Mouse (Mus musculus): Measurements from ENCODE around the gene Nkx2-3.

The Nkx2-3 gene

DNA sequence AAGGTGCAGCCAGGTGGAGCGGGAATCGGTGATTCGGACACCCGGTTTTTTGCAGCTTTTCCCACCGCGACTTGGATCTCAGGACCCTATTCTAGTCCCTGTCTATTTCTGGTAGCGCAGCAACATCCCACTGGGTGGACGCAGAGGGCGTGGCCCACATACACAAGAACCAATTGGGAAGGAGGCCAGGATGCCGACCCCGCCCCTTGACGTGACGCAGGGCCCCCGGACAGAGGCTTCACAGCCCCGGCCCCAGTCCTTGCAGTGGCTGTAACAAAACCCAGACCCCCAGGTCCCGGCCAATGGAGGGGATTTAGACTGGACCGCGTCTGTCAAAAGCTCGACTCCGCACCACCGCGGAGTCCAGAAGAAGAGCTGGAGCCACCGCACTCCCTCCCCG, at the start of gene Nkx2-3:
Gene Nkx2-3, plus strand, starts transcription at position 275 of the 400 bp plus-strand sequence.
- DNase-seq (ENCODE audit: low spot score in 2 of 2), result no peak

DNA sequence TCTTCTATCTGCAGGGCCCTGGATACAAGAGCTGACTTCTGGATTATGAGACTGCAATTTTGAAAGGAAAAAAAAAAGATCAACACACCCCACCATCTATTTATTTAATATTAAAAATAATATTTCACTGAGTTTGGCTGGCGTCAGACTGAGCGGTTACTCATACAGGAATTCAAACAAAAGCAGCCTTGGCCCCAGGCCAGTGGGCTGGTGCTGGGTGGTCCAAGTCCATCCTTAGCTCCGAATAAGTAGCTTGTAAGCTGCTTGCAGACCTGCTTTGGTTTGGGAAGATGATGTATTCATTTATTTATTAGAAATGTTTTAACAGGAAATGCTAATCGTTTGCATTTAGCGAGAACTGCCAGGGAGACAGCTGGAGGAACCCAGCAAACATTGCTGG, 49.0 kb upstream of the Nkx2-3 start:
- DNase-seq (ENCODE audit: low spot score in 2 of 2), result no peak

DNA sequence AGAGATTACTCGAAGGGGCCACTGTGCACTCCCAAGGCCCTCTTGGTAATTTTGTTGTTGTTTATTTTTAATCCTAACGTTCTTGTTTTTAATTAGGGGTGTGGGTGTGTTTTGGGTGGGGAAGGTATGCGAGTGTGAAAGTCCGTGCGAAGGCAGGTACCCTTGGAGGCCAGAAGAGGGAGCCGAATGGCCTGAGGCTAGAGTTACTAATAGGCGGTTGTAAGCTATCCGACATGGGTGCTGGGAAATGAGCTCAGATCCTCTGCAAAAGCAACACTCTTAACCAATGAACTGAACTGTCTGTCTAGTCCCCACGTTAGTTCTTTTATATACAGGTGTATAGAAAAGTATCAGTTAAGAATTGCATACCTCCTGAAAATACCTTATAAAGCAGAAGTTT, 43.8 kb upstream of the Nkx2-3 start:
- DNase-seq (ENCODE audit: low spot score in 2 of 2), result no peak

DNA sequence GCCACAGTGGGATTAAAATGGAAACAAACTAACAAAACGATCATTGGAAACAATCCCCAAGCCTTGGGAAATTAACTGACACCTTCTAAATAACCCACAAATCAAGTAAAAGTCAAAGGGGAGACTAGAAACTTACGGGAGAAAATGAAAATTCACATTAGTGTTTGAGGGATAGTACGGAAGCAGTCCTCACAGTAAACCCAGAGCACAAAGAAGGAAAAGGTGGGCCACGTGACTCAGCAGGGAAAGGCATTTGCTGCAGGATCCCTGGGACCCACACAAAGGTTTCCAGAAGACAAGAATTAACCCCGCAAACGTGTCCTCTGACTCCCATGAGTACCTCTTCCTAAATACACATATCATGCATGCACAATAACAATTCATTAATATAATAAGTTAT, 43.0 kb upstream of the Nkx2-3 start:
- no peak for DNase-seq (ENCODE audit: low spot score in 2 of 2)

DNA sequence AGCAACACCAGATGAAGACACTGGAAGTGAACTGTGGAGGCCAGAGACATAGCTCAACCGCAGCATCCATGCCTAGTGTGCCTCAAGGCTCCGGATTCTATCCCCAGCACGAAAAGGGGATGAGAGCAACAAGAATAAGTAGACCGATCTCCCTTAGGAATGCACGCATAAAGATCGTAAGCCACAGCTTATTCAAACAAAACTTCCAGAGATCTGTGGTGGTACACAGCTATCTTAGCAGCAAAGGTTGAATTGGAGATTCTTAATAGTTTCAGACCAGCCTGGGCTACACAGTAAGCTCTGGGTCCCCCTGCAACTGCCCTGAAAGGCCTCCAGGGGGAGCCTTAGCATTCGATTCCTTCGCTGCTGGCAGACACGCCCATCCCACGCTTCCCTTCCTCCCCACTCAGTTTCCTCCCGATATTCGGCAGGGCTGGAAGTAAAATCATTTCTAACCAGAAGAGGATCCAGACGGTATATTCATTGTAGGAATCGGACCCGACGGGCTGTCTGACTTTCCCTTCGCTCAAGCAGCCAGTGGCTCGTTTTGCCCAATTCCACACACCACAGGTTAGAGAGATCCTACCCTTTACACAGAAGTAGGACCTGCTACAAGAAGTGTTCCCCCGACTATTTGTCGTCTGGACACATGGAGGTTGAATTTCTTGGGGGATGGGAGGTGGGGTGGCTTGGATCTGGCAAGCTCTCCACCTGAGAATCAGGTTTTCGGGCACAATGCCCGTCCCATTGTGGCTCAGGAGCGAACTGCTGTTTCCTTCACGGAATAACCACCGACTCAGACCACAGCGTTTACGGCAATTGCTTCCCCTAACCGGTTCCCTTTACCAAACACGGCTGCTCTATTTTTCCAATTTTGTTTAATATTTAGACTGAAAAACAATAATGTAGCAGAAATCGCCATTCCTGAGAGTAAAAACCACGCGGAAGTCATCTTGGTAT, 41.0 kb upstream of the Nkx2-3 start:
- DNase-seq (ENCODE audit: low spot score in 2 of 2), result peak; percentile 28 to 41

DNA sequence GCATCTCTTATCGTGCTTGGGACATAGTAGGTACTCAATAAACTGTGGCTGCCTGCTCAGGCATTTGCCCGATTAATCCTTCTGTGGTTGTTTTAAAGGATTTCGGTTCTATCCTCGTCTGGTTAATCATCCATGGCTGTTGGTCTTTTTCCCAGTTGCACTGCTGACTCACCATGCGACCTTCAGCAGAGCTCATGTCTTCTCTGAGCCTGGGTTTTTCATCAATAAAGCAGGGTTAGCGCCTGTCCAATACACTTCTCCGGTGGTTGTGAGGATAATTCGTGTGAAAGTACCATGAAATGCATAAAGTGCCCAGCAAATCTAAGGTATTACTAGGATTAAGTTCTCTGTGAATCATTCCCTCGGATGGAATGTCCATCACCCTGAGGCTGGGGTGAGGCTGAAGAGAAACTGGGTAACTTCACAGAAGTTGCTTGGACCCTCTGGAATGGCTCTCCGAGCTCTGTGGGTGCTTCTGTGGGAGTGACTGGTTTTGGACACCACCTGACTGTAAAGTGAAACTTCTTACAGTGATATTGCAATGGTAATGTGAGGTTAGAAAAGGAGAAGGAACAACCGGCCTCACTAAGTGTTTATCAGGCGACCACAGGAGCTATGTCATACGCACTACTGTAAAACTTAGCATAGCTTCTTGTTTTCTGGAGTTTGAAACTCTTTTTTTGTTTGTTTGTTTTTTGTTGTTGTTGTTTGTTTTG, 32.9 kb upstream of the Nkx2-3 start:
- DNase-seq (ENCODE audit: low spot score in 2 of 2), result no peak

DNA sequence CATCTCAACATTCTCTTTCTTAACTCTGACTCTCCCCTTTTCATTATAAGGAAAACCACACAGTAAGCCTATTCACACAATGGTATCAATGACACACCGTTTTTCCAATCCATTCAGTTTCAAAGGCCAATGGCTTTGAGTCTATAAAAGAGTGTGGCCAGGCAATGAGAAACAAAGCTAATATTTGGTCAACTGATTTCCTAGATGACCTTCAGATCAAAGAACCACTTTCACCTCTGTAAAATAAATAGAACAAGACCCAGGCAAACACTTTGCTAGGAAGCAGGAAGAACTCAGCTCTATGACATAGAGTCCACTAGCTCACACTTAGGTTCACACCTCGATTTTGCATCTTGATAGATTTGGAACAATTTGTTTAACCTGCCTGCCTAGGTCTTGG, 30.9 kb upstream of the Nkx2-3 start:
- DNase-seq (ENCODE audit: low spot score in 2 of 2), result no peak

DNA sequence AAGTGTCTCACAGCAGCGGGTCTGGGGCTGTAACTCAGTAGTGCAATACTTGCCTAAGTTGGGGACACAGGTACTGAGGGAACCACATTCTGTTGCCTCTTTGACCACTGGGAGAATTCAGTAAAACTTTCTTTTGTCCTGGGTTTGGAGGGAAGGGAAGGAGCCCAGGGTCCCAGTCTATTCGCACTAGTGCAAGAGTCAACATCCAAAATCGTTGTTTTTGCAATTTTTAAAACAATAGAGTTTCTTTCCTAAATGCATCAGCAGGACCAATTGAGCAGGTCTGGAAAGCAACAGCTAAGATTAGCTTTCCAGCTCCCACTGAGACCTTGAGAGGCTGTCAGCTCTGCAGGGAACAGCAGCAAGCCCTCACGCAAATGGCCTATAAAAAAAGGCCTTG, 28.9 kb upstream of the Nkx2-3 start:
- no peak for DNase-seq (ENCODE audit: low spot score in 2 of 2)

DNA sequence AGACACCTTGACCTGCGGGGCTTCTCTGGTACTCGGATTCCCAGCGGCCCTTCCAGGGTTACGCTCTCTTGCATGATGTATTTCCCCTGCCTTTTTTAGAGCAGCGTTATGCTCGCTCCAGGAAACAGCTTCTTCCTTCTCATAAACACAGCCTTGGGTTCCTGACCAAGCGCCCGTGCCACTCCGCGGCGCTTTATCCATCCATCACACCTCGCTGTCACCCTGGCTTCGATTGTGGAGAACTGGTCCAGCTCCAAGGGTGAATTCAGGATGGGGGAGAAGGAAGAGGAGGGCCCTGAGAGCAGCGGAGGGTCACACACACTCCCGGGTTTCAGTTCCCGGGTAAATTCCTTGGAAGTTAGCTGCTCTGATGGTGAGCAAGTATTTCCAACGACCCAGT, 28.5 kb upstream of the Nkx2-3 start:
- DNase-seq (ENCODE audit: low spot score in 2 of 2), result no peak

DNA sequence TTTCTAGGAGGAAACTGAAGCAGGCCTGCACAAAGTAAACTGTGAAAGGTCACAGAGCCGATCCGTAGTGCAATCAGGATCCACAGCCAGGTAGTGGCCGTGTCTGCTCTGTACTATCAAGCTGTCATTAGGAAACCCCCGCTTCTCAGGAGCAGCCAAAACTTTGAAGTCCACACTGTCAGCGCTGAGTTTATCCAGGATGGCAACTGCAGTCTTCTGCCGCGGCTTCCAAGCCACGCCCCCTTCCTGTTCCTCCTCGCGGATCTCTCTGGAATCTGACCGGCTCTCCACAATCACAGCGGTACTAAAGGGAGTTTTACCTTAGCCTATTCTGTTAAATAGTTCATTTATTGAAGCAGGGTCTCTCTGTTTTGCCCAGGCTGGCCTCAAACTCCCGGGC, 27.3 kb upstream of the Nkx2-3 start:
- no peak for DNase-seq (ENCODE audit: low spot score in 2 of 2)

DNA sequence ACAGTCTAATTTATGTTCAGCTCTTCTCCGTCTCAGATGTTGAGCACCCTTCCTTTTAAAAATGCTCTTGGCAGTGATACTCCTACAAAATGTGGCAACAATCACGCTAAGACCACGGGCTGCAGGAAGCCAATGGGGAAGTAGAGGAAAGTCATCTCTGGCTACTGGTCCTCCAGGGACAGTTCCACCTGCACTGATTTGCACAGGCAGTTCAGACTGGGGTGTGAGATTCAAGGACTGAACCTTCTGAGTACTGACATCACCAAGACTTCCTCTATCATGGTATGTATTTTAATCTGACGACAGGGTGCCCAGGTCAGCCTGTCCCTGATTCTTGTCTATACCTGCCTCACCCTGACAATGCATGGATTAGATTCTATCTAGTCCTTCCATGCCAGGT, 20.1 kb upstream of the Nkx2-3 start:
- no peak for DNase-seq (ENCODE audit: low spot score in 2 of 2)

DNA sequence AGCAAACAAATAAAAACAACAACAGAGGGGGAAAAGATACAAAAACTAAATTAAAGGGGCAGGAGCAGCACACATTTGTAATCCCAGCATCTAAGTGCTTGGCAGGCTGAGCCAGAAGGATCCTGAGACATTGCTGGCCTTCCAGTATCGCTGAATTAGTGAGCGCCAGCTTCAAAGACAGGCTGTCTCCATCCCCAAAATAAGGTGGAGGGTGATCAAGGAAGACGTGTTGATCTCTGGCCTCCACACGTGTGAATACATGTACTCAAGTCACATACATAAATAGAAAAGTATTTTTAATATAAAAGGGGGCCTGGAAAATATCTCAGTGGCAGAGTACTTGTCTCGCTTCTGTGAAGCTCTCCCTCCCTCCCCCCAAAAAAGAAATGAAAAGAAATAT, 15.1 kb upstream of the Nkx2-3 start:
- no peak for DNase-seq (ENCODE audit: low spot score in 2 of 2)

DNA sequence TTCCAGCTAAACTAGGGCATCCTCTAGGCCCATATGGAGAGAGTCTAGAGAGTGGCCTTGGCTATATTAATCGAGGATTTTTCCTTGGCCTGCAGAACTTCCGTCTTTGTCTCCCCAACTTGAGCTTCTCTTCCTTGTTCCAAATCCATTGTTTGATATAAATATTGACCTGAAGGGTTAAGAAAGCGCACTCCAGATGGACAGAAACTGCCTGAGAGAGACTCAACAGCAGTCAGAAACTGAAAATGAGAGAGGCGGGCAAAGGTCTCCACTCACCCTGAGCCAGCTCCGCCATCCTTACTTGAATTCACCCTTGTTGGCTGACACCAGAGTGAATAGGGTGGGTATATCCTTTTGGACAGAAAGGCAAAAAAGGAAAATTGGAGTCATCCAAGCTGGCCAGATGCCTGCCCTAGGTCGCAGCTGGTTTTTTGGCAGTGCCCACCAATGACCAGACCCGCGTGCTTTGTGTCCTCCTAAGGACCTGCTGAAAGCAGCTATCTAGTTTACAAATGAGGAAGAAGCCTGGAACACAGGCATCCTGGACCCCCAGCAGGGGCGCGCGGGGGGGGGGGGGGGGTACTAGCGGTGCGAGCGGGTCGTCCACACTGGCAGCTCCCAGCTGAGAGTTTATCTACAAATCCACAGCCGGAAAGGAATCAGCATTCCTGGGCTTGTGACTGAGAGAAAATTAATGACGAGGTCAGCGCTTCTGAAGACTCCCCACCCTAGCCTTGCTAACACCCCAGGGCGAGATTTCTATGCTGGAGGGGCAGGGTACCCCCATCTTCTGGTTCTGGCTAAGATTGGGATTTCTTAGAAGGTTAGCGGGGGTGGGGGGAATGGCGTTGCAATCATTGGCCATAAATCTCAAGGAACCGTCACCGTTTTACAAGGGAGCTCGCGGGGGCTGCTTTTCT, 13.1 kb upstream of the Nkx2-3 start:
- DNase-seq (ENCODE audit: low spot score in 2 of 2), result no peak

DNA sequence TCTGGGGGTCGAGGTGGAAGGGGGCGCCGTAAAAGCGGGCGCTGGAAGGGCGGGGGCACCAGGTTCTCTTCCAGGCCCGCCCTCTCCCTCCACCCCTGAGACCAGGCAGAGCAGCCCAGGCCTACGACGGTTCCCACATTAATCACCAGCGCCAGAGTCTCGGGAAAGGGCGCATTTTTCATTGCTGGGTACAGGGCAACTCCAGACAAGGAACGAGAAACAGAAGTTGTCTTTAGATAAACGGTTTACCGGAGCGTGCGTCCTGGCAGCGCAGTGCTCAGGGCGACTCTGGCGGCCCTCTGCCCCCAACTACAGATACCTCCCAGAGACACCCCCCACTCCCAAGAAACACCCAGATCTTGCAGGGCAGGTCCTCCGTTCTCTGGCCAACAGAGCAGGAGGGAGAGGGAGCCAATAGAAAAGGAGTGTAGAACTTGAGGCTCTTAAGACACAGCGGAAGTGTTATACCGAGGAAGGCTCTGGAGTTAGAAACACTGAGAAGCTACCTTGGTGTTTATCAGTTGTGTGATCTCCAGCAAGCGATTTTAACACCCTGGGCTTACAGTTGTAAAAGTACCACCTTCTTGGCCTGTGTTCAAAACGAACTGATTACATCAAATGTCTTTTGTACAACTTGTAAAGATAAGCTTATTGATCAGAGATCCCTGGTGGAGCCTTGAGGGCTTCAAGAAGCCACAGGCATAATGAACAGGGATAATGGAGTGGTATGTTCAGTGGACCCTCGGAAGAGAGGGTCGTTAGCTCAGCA, 12.2 kb upstream of the Nkx2-3 start:
- no peak for DNase-seq (ENCODE audit: low spot score in 2 of 2)

DNA sequence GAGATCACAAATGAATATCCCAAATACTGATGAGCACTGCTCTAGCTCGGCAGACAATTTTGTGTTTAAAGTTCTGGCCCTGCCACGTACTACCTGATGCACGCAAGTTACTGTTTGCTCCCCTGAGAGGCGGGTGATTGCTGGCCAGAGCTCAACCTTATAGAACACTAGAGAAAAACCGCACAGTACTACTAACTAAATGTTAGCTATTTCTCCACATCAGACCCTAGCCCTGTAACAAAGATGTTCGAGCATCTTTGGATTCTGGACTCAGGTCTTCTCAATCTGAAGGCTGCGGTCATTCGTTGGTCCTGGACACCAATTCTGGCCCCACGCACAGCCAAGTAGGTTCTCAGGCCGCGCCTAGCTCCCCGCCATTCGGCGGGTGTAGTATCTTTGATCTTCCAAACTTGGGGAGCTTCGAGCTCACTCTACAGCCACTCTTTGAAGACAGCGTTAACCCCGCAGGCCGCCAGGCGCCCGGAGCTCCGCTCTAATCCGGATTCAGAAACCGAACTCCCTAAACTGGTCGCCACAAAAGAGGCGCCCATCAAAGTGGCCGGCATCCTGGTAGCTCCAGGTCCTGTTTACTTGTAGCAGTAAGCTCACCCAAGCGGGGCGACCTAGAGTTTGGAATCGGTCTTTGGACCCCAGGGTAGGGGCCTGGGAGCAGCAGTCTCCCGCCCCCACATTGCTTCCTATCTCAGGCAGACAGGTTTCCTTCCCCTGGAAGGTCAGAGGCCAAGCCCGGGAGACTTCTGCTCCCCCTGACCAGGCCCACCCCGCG, 11.4 kb upstream of the Nkx2-3 start:
- DNase-seq (ENCODE audit: low spot score in 2 of 2), result no peak

DNA sequence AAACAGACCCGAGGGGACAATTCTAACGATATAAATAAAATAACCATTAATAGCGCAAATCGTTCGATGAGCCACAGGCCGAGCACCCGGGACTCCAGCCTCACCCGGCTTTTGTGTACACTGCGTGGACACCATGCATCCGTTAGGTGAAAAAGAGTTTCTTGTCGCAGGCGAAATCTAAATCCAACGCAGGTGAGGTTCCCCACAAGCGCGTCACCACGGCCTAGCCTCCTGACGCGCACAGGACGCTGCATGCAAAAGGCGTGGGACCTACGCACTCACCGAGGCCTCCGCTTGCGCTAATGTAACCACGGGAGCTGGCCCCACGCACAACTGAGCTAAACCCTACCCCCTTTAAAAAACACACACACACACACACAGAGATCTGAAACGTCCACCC, 10.7 kb upstream of the Nkx2-3 start:
- no peak for DNase-seq (ENCODE audit: low spot score in 2 of 2)

DNA sequence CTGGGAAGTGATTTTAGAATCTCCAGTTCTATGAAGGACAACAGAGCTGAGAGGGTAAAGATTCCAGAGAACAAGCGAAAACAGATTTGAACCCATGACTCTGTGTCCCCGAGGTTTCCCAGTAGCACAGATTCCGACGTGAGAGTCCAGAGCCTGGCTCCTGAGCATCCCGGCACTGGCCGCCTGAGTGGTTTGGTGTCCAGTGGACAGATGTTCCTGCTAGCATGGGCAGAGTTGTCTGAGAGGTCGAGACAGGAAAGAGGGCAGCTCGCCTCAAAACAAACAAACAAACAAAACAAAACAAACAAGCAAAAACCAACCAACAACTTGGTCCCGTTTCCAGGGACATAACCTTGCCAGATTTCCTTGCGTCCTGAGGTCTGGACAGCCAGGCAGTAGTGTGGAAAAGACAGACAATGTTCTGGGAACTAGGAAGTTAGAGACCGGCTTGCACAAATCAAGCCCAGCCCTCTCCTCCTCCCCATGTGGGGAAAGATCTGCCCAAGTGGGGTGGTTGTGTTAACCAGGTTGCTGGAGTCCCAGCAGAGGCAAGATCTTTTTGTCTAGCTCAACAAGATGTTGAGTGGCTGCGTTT, 10.0 kb upstream of the Nkx2-3 start:
- DNase-seq (ENCODE audit: low spot score in 2 of 2), result no peak

DNA sequence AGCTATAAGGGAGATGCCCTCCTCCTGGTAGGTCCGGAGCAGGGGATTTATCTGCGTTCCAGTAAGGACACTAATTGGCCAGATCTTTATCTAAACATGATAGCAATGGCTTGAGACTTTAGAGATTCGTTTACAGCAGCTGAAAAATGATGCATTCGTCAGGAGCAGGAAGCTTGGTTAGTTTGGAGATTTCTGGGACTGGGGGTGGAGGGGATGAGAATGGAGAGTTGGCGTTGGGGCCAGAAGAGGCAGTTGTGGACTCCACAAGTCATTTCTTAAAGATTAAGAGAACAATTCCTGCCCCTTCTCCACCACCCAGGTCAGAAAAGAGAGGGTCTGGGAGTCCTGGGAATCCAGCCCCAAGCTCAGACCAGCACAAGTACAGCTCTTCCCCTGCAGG, 8.6 kb upstream of the Nkx2-3 start:
- no peak for DNase-seq (ENCODE audit: low spot score in 2 of 2)

DNA sequence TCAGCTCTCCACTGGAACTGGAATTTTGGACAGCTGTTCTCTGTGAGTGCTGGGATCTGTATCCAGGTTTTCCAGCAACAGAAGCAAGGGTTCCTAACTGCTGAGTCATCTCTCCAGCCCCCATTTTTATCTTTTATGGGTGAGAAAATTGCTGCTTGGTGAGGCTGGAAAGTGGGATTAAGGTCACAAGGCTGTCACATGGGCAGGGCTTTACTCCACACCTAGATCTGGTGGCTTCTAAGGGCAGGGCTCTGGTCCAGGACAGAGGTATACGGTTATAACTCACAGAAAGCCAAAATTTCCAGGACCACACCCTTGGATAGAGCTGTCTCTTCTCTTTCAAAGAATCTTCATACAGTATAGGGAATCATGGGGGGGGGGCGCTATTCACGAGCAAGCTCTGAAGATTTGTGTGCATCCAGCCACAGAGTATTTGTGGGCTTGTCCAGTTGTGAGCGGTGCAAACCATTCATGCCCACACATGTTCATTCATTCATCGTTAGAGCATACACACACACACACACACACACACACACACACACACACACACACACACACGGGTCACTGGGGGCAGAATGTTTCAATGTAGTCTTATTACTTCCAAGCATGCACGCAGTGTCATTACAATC, 7.5 kb upstream of the Nkx2-3 start:
- no peak for DNase-seq (ENCODE audit: low spot score in 2 of 2)
